Mouse (Mus musculus) cerebellum, adult 8-10 months (tissue): ENCODE results near the gene Asap3.

ENCODE experiments used
- DNase-seq: peaks from one replicate; pipeline ENCODE4 v3.0.0; 2022

Gene Asap3

GRCm38 (mm10) chr4:136224677-136225460, 18.7 kb downstream of the Asap3 start:
- DNase-seq, result no peak

- no peak for DNase-seq
Observed at GRCm38 (mm10) chr4:136227408-136227807, 21.2 kb downstream of the Asap3 start.

GRCm38 (mm10) chr4:136228640-136229039, 22.5 kb downstream of the Asap3 start:
- DNase-seq, result no peak

- no peak for DNase-seq
Observed at GRCm38 (mm10) chr4:136238669-136239068, 32.5 kb downstream of the Asap3 start.

- no peak for DNase-seq
Observed at GRCm38 (mm10) chr4:136239111-136239510, 32.9 kb downstream of the Asap3 start.

- DNase-seq, result peak; percentile 74
Observed at GRCm38 (mm10) chr4:136239622-136240021, 33.5 kb downstream of the Asap3 start.

- no peak for DNase-seq
Observed at GRCm38 (mm10) chr4:136240123-136240522, 34.0 kb downstream of the Asap3 start.

GRCm38 (mm10) chr4:136240955-136241354, 34.8 kb downstream of the Asap3 start:
- DNase-seq, result no peak

- DNase-seq, result no peak
Observed at GRCm38 (mm10) chr4:136242065-136242703, 36.0 kb downstream of the Asap3 start.

GRCm38 (mm10) chr4:136242728-136243127, 36.6 kb downstream of the Asap3 start:
- no peak for DNase-seq

GRCm38 (mm10) chr4:136244208-136244607, 38.0 kb downstream of the Asap3 start:
- no peak for DNase-seq

- no peak for DNase-seq
Observed at GRCm38 (mm10) chr4:136245681-136246080, 39.5 kb downstream of the Asap3 start.

GRCm38 (mm10) chr4:136246568-136246969, 40.4 kb downstream of the Asap3 start:
- no peak for DNase-seq

GRCm38 (mm10) chr4:136247386-136247728, 41.2 kb downstream of the Asap3 start:
- no peak for DNase-seq

- DNase-seq, result no peak
Observed at GRCm38 (mm10) chr4:136247729-136248463, 41.7 kb downstream of the Asap3 start, which contains the start of gene Tcea3. Gene Tcea3 (plus strand): TSS chr4:136247729.

GRCm38 (mm10) chr4:136248464-136249331, 42.5 kb downstream of the Asap3 start:
- DNase-seq, result no peak

GRCm38 (mm10) chr4:136249332-136249647, 43.1 kb downstream of the Asap3 start:
- no peak for DNase-seq

GRCm38 (mm10) chr4:136249780-136250179, 43.6 kb downstream of the Asap3 start:
- no peak for DNase-seq

- DNase-seq, result no peak
Observed at GRCm38 (mm10) chr4:136255919-136256318, 49.8 kb downstream of the Asap3 start.

- DNase-seq, result no peak
Observed at GRCm38 (mm10) chr4:136256696-136257095, 50.5 kb downstream of the Asap3 start.

GRCm38 (mm10) chr4:136259916-136260315, 53.8 kb downstream of the Asap3 start:
- no peak for DNase-seq

- peak; percentile 72 for DNase-seq
Observed at GRCm38 (mm10) chr4:136260491-136261180, 54.5 kb downstream of the Asap3 start.
